Mouse (Mus musculus): Measurements from ENCODE around the gene Zfp296. TPM values are rescaled to one million over a fixed set of nuclear protein-coding genes. Genes with fewer than 3 reads are reported as not detected.
"Not testable (repeated sequence)": the region's sequence is repeated elsewhere in the genome, so short reads cannot be mapped to it uniquely, and the experiment has no call there.

The Zfp296 gene
- total RNA-seq, 2 experiments from 2014 or later: 3.2 to 5.4 TPM

DNA sequence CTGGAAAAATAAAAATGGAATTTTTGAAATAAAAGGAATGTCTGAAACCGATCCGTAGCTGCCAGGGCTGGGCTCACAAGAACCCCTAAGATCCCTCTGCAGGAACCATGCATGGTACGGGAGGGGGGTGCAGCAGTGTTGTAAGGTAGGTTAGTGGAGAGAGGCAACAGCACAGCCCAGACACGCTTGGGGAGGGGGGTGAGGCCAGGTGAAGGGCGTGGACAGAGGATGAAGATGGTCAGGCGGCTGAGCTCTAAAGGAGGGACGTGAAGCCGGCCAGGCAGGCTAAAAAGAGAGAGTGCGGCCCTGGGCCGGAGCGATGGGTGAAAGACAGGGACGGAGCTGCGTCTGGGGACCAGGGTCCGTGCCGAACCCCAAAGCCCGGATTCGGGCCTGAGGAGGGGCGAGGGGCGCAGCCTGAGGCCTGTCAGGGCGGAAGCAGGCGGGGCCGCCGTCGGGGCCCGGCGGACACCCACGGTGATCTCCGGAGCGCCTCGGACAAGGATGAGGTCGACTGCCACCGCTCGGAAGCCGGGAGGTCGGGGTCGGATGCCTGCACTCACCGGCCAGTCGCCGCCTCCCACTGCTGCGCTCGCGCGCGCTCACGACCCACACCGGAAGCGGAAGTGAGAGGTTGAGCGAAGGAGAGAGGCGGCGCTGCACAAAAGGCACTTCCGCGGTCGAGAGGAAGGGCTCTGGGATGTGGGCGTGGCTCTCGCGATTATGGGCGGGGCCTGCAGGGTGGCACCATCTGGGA, 26.9 kb downstream of the Zfp296 start, which contains the start of gene Clasrp:
Gene Clasrp (minus strand): TSS at position 638 of the 757 bp plus-strand sequence.
- peak; percentile 100 for ATAC-seq (ENCODE audit: poor library complexity, severe bottlenecking)

DNA sequence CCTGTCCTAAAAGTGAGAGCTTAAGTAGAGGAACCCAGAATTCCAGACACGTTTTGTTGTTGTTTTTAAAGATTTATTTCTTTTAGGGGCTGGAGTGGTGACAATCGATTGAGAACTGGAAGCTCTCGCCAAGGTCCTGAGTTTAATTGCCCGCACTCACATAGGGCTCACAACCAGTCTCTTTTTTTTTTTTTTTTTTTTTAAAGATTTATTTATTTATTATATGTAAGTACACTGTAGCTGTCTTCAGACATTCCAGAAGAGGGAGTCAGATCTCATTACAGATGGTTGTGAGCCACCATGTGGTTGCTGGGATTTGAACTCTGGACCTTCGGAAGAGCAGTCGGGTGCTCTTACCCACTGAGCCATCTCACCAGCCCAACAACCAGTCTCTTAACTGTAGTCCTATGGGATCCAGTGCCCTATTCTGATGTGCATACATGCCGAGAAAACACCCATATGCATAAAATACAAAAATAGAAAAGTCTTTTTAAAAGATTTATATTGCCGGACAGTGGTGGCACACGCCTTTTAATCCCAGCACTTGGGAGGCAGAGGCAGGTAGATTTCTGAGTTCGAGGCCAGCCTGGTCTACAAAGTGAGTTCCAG, 27.6 kb downstream of the Zfp296 start:
- not testable (repeated sequence) for ATAC-seq (ENCODE audit: poor library complexity, severe bottlenecking)

DNA sequence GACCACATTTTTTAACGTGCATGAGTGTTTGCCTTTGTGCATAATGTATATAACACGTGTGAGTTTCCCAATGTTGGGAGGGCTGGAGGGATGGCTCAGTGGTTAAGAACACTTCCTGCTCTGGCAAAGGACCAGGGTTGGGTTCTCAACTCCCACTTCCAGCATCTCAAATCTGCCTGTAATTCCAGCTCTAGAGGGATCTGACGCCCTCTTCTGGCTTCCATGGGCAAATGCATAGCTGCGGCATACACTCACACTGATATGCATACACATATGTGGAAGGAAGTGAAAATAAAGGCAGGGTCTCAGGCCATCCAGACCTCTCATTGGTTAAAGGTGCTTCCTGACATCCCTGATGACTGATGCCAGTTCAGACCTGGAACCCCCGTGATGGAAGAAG, 30.2 kb downstream of the Zfp296 start:
- ATAC-seq (ENCODE audit: poor library complexity, severe bottlenecking): no peak

DNA sequence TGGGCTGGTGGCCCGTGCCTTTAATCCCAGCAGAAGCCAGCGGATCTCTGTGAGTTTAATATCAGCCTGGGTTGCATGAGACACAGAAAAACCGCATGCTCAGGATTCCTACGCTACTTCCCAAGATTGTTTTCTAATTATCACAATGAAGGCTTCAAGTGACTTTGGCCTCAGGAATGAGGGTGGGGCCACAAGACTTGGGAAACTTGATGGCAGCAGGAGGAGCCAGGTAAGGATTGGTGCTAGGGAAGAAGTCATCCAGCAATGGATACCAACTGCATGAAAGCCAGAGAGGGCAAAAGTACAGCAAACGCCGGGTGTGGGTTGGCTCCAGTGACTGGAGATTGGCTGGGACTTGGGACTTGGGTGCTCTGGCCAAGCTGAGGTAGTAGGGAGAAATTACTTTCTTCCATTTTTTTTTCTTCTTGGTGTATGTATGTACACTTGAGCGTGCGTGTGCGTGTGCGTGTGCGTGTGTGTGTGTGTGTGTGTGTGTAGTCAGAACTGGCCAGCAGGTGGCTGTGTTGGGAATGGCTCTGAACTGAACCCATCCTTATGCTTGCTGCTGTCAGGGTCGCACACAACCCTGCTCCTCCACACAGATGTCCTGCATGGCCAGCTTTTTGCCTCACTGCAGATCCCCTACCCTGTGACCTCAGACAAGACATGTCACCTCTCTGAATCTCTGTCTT, 32.7 kb downstream of the Zfp296 start:
- ATAC-seq (ENCODE audit: poor library complexity, severe bottlenecking): no peak

DNA sequence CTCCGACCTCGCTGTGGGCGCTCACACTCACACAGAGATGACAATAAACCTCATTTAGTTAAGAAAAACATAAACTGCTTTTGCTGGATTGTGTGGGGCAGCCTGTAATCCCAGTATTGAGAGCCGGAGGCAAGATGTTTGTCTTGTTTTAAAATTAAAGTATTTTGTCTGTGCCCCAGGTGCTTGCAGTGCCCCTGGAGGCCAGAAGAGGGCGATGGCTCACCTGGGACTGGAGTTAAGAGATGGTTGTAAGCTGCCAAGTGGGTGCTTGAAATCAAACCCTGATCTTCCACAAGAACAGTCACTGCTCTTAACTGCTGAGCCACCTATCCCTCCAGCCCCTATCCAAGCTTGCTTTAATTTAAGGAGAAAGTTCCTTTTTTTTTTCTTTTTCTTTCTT, 33.9 kb downstream of the Zfp296 start:
- ATAC-seq (ENCODE audit: poor library complexity, severe bottlenecking): no peak

DNA sequence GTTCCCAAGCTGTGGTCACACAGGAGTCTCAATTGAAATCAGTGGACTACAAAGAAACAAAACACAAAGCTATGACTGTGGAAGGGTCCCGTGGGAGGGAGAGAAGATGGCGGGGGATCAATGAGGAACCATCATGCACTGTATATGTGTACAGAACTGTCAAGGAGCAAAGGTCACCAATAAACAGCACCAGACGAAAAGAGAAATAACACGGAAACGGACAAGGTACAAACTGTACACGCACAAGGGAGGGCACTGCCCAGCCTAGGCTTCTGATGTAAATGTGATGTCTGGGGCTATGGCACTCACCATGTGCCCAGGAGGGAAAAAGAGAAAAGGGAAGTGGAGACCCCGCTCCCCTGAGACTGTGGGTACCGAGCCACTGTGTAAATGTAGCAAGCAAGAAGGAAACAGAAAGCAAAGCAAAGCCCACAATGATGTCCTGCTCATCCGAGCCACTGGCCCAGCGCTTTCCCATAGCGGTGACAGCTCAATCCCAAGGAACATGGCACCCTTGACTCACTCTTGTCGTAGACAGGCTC, 38.0 kb downstream of the Zfp296 start:
- no peak for ATAC-seq (ENCODE audit: poor library complexity, severe bottlenecking)

DNA sequence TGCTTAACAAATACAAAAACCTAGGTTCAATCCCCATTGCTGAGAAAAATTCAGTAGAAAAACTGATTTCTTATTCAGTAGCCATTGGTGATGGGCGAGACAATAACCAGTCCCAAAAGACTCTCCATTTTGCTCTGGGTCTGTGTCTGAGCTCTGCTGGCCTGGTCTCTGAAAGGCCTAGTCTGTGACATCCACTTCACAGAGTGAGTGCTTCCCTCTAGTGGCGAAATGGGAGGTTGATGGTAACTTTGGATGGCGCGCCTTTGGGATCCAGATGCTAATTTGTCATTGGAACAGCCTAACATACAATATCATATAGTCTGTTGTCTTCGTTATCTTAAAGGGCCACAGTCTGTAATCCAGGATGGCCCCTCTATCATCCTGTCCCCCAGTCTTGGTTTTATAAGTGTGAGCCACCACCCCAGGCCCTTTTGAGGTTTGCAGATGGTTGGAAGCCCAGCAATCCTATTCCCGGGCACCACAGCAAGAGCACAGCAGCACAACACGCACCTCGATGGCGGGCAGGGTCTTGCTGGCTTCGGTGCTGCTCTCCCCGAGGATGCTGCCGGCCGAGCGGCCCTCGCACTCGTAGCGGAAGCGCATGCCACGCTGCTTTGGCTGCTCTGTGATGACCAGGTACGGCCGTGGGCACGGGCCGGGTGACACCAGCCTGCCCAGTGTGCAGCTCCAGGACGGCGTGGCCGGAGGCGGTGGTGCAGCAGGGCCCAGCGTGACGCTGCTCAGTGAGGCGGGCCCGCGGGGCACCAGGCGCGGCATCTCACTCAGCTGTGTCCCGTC, 42.1 kb downstream of the Zfp296 start:
- peak; percentile 92 for ATAC-seq (ENCODE audit: poor library complexity, severe bottlenecking)

DNA sequence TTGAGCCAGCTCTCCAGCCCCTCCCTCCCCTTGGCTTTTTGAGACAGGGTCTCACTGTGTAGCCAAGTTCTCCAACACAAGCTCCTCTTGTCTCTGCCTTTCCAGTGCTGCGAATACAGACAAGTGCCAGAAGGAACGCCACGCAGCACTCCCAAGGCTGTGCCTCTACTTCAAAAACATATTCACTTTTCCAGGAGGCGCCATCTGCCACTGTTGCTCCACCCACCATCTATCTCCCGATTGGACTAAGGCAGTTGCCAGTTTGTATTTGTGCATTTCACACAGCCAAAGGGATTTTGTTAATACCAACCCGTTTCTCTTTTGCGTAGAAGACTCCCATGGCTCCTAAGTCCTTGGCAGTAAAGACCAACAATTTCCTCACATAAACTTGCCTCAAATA, 43.7 kb downstream of the Zfp296 start:
- no peak for ATAC-seq (ENCODE audit: poor library complexity, severe bottlenecking)

DNA sequence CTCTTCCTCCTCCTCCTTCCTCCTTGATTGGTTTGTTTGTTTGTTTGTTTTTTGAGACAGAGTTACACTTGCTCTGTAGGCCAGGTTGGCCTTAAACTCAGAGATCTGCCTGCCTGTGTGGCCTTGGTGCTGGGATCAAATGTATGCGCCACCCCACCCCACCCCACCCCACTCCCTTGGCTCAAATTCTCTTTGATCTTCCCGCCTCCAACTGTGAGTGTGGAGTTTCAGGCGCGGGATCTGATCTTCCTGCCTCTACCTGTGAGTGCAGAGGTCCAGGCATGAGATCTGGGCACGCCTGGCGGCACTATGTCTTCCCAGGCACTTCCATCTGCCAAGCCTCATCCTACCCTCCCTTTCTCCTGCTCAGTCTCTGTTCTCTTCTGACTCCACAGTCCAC, 45.2 kb downstream of the Zfp296 start:
- ATAC-seq (ENCODE audit: poor library complexity, severe bottlenecking): no peak

DNA sequence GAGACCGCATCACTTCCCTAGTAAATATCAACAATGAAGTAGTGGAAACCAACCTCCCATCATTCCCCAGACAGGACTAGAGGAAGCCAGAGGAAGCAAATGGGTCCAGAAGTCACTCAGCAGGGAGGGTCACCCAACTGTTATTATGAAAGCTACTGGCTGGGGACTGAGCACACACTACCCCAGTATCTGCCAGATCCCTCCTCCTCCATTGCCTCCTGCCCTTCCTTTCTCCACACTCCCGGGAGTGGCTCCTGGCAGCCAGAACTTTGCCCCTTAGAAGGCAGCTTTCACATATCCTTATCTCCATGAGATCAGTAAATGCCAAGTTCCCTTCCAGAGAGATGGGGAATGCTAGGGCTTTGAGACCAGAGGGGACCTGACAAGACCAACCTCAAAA, 46.3 kb downstream of the Zfp296 start:
- ATAC-seq (ENCODE audit: poor library complexity, severe bottlenecking): no peak

DNA sequence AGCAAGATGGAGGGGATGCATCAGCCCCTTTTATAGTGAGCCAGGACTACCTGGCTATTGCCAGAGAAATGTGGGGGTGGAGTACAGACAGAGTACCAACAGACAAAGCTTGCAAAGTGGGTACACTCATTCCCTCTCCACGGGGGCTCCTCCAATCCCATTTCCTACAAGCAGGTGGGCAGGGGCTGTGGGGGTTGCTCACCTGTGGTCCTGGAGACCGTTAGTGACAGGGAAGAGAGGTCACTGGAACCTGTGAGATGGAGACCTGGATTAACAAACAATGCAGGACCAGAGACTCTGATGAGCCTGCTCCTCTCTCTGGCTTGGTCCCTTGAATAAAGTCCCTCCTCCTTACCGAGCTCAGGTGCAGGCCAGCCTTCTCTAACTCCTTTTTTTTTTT, 50.6 kb downstream of the Zfp296 start:
- ATAC-seq (ENCODE audit: poor library complexity, severe bottlenecking): no peak

DNA sequence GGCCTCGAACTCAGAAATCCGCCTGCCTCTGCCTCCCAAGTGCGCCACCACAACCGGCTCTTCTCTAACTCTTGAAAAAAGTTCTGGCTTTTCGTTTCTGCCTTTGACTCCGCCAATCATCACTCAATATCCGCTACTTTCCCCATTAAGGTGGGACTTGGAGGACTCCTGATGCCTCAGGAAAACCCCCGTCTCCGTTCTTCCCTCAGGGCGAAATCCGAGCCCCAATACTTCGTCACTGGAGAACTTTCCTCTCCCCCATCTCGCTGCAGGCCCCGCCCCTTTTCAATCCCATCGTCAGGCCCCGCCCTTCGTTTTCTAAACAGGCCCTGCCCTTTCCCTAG, 51.1 kb downstream of the Zfp296 start:
- ATAC-seq (ENCODE audit: poor library complexity, severe bottlenecking): no peak

DNA sequence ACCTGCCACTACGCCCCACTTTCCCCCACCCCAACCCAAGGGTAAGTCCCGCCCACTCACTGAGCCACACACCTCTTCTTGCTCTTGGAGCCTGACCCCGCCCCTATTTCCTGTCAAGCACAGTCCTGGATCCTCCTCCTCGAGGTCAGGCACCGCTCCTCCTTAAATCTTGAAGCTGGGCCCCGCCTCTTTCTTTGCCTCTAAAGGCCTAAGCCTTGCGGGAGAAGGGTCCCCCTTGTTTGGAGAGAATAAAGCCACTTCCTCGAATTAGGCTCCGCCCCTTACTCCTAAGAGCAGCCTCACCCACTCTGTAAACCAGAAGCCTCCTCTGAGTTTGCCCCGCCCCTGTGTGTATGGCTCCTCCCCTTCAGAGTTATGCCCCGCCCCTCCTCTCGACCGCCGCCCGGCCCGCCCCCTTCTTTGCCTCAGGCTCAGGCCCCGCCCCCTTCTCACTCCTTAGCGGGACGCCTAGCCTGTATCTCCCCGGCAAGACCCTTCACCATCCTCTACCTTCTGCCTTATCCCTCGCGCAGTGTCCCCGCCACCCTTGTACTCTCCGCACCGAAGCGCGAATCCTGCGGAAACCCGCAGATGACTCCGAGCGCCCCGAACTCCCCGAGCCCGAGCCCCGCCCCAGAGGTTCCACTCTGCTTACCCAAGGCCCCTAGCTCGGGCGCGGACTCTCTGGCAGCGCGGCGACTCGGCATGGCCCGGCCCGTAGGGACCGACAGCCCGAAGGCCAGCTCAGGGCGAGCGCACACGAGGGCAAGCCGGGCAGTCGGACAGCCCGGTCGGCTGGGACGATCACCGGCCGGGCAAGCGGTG, 51.7 kb downstream of the Zfp296 start:
- ATAC-seq (ENCODE audit: poor library complexity, severe bottlenecking): peak; percentile 86

DNA sequence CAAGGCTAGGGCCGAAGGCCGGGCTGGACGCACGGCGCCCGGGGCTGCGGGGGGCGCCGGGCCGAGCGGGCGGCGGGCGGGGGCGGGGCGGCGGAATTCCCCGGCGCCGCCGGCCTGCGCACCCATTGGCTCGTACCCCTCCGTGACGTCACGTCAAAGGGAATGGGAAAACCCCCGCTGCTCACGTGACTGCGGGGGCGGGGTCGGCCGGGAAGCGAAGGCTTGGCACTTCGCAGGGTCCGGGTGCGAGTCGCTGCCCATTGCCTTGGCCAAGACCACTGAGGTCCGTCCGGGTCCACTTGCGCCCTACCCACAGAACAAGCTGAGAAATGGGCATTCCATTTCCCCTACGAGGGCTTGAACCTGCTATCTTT, 52.3 kb downstream of the Zfp296 start, which contains the start of gene Relb:
Gene Relb (minus strand): TSS at position 78 of the 374 bp plus-strand sequence.
- ATAC-seq (ENCODE audit: poor library complexity, severe bottlenecking): peak; percentile 38

Other genes with a start within 250 kb of the Zfp296 start
- 18.9 and 26.4 TPM in 2 replicates for gene Ercc1, start 232.5 kb upstream of the Zfp296 start, total RNA-seq (2015)
- gene Ercc1, start 232.5 kb upstream of the Zfp296 start, total RNA-seq (2017): 17.5 and 21.4 TPM in 2 replicates
- gene Cd3eap, start 217.8 kb upstream of the Zfp296 start, total RNA-seq (2015): 3.4 TPM in 2 replicates
- gene Cd3eap, start 217.8 kb upstream of the Zfp296 start, total RNA-seq (2017): 9.0 and 11.5 TPM in 2 replicates
- gene Ppp1r13l, start 217.5 kb upstream of the Zfp296 start, total RNA-seq (2015): 4.1 and 4.2 TPM in 2 replicates
- gene Ppp1r13l, start 217.5 kb upstream of the Zfp296 start, total RNA-seq (2017): 0.45 TPM in 1 of 2 replicates, not detected in the other
- 4.9 and 5.7 TPM in 2 replicates for gene Ercc2, start 195.3 kb upstream of the Zfp296 start, total RNA-seq (2015)
- gene Ercc2, start 195.3 kb upstream of the Zfp296 start, total RNA-seq (2017): 12.6 and 19.2 TPM in 2 replicates
- gene Klc3, start 173.2 kb upstream of the Zfp296 start, total RNA-seq (2015): 0.09 TPM in 1 of 2 replicates, not detected in the other
- gene Klc3, start 173.2 kb upstream of the Zfp296 start, total RNA-seq (2017): not detected in 2 replicates
- 0.14 and 0.18 TPM in 2 replicates for gene Ckm, start 172.5 kb upstream of the Zfp296 start, total RNA-seq (2015)
- 0.26 and 0.45 TPM in 2 replicates for gene Ckm, start 172.5 kb upstream of the Zfp296 start, total RNA-seq (2017)
- 11.4 and 14.7 TPM in 2 replicates for gene Mark4, start 118.5 kb upstream of the Zfp296 start, total RNA-seq (2015)
- gene Mark4, start 118.5 kb upstream of the Zfp296 start, total RNA-seq (2017): 6.4 and 9.4 TPM in 2 replicates
- gene Exoc3l2, start 114.0 kb upstream of the Zfp296 start, total RNA-seq (2015): 0.09 and 0.14 TPM in 2 replicates
- 0.28 and 0.62 TPM in 2 replicates for gene Exoc3l2, start 114.0 kb upstream of the Zfp296 start, total RNA-seq (2017)
- gene Bloc1s3, start 68.9 kb upstream of the Zfp296 start, total RNA-seq (2015): 3.9 and 6.2 TPM in 2 replicates
- gene Bloc1s3, start 68.9 kb upstream of the Zfp296 start, total RNA-seq (2017): 2.7 and 4.0 TPM in 2 replicates
- gene Trappc6a, start 68.9 kb upstream of the Zfp296 start, total RNA-seq (2015): 27.1 and 32.1 TPM in 2 replicates
- 15.3 and 18.0 TPM in 2 replicates for gene Trappc6a, start 68.9 kb upstream of the Zfp296 start, total RNA-seq (2017)
- 0.23 TPM in 1 of 2 replicates, not detected in the other for gene Nkpd1, start 59.4 kb upstream of the Zfp296 start, total RNA-seq (2015)
- gene Nkpd1, start 59.4 kb upstream of the Zfp296 start, total RNA-seq (2017): not detected in 2 replicates
- gene Ppp1r37, start 14.2 kb upstream of the Zfp296 start, total RNA-seq (2015): 10.4 and 13.1 TPM in 2 replicates
- gene Ppp1r37, start 14.2 kb upstream of the Zfp296 start, total RNA-seq (2017): 14.1 and 14.3 TPM in 2 replicates
- gene Gemin7, start 308 bp downstream of the Zfp296 start, total RNA-seq (2015): 78.2 and 107 TPM in 2 replicates
- gene Gemin7, start 308 bp downstream of the Zfp296 start, total RNA-seq (2017): 39.9 and 49.3 TPM in 2 replicates
- gene Clasrp, start 27.2 kb downstream of the Zfp296 start, total RNA-seq (2015): 15.8 and 23.4 TPM in 2 replicates
- 28.8 and 32.6 TPM in 2 replicates for gene Clasrp, start 27.2 kb downstream of the Zfp296 start, total RNA-seq (2017)
- gene Relb, start 52.2 kb downstream of the Zfp296 start, total RNA-seq (2015): 8.3 and 8.6 TPM in 2 replicates
- gene Relb, start 52.2 kb downstream of the Zfp296 start, total RNA-seq (2017): 9.3 and 10.3 TPM in 2 replicates
- gene Clptm1, start 87.7 kb downstream of the Zfp296 start, total RNA-seq (2015): 56.6 and 62.8 TPM in 2 replicates
- 33.2 and 37.8 TPM in 2 replicates for gene Clptm1, start 87.7 kb downstream of the Zfp296 start, total RNA-seq (2017)
- gene Apoc2, start 100.7 kb downstream of the Zfp296 start, total RNA-seq (2015): 90.8 and 107 TPM in 2 replicates
- gene Apoc2, start 100.7 kb downstream of the Zfp296 start, total RNA-seq (2017): 79.2 and 97.6 TPM in 2 replicates
- gene Gm44805, start 104.1 kb downstream of the Zfp296 start, total RNA-seq (2015): not detected in 2 replicates
- gene Gm44805, start 104.1 kb downstream of the Zfp296 start, total RNA-seq (2017): not detected in 2 replicates
- gene Apoc4, start 104.2 kb downstream of the Zfp296 start, total RNA-seq (2015): not detected in 2 replicates
- 0.04 TPM in 1 of 2 replicates, not detected in the other for gene Apoc4, start 104.2 kb downstream of the Zfp296 start, total RNA-seq (2017)
- gene Apoc1, start 115.4 kb downstream of the Zfp296 start, total RNA-seq (2015): 3.8 and 7.8 TPM in 2 replicates
- gene Apoc1, start 115.4 kb downstream of the Zfp296 start, total RNA-seq (2017): 4.2 and 15.8 TPM in 2 replicates
- gene Apoe, start 121.9 kb downstream of the Zfp296 start, total RNA-seq (2015): 104 and 106 TPM in 2 replicates
- 609 and 642 TPM in 2 replicates for gene Apoe, start 121.9 kb downstream of the Zfp296 start, total RNA-seq (2017)
- gene Tomm40, start 138.2 kb downstream of the Zfp296 start, total RNA-seq (2015): 17.0 and 19.6 TPM in 2 replicates
- gene Tomm40, start 138.2 kb downstream of the Zfp296 start, total RNA-seq (2017): 8.6 and 12.6 TPM in 2 replicates
- 0.51 and 0.78 TPM in 2 replicates for gene Nectin2, start 173.2 kb downstream of the Zfp296 start, total RNA-seq (2015)
- 0.37 and 0.66 TPM in 2 replicates for gene Nectin2, start 173.2 kb downstream of the Zfp296 start, total RNA-seq (2017)
- not detected in 2 replicates for gene Bcam, start 193.7 kb downstream of the Zfp296 start, total RNA-seq (2015)
- 0.29 TPM in 1 of 2 replicates, not detected in the other for gene Bcam, start 193.7 kb downstream of the Zfp296 start, total RNA-seq (2017)
- gene Cblc, start 219.5 kb downstream of the Zfp296 start, total RNA-seq (2015): not detected in 2 replicates
- not detected in 2 replicates for gene Cblc, start 219.5 kb downstream of the Zfp296 start, total RNA-seq (2017)
- gene Bcl3, start 245.5 kb downstream of the Zfp296 start, total RNA-seq (2015): 29.2 and 39.1 TPM in 2 replicates
- gene Bcl3, start 245.5 kb downstream of the Zfp296 start, total RNA-seq (2017): 9.7 and 17.1 TPM in 2 replicates

Measured in megakaryocyte, adult 5-6 weeks (primary cell).